Mouse (Mus musculus) left cerebral cortex, adult 11 months (tissue): ENCODE data around the gene Fkbp15.

Source experiments
- DNase-seq: peaks from one replicate; pipeline ENCODE4 v3.0.0; 2022; ENCODE audit warnings: low spot score

Fkbp15 gene

DNA sequence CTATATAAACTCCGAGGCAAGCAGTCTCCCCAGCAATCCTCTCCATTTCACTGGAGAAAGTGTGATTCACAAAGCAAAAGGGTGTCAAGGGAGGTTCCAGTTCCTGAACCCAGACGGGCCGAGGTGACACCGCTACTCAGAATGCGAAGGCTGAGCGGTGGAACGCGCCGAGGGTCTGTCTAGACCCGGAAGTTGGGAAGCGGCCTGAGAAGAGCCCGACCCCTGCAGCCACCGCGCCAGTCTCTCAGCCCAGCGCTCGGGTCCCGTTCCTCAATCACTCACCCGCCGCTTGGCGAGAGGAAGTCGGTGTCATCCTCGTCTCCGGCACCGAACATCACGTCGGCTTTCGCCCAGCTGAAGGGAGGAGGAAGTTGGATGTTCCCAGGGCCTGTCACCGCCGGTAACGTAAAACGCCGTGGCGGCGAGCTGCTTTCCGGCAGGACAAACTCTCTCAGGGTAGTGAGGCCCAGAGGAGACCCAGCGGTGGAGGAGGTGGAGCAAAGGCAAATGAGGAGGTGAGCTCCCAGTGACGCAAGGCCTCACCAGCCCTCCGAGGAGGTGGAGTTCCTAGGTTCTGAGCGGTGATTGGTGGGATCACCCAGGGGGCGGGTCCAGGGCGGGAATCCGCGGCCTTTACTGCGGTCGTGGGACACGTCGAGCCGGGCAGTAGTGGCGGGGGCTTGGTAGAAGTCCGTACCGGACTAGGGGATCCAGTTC, at the start of gene Fkbp15, which contains the start of gene Slc31a1:
Gene Fkbp15 (minus strand): TSS at position 461 of the 717 bp plus-strand sequence.
Gene Slc31a1 (plus strand): TSS at position 640 of the 717 bp plus-strand sequence.
- DNase-seq: peak; percentile 96

DNA sequence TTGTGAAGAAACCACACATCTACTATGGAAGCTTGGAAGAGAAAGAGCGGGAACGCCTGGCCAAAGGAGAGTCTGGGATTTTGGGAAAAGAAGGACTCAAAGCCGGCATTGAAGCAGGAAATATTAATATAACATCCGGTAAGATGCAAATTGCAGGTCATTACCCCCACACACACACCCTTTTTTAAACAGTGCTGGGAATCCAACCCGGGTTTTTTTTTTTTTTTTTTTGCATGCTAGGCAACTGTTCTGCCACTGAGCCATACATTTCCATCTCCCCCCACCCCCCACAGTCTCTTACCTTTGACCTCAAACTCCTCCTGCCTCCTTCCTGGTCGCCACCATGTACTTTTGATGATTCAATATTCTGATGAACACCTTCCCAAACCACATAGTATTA, 49.3 kb upstream of the Fkbp15 start:
- no peak for DNase-seq

DNA sequence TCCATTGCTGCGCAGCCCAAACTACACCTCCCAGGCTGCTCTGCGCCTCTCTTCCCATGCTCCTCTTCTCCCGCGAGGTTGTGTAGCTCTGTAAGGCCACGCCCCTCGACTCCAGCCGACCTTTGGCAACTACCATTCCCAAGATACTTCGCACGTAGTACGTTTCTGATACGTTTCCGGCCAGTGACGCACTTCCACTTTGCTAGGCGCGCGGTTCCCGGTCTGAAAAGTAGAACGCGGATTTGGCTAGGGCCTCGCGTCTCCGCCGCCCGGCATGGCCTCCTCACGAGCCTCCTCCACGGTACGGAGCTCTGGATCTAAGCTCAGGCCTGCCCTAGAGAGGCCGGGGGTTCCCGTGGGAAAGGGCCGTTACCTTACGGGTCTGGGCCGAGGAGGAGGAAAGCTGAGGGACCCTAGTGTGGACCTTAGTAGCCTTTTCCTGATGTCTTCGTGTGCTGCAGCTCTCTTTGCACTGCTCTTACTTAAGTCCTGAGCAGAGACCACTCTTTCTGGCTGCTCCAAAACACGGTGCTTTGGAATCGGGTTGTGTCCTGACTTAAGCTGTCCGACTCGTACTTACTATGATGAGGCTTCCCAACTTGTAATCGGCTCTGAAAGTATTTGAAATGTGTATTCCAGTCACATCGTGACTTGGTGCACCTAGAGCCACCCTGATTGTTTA, 48.4 kb upstream of the Fkbp15 start, which contains the start of the genes Cdc26 and Prpf4:
Gene Cdc26 (minus strand): TSS at position 42 of the 682 bp plus-strand sequence.
Gene Prpf4 (plus strand): TSS at position 197 of the 682 bp plus-strand sequence.
- peak; percentile 98 for DNase-seq

- peak; percentile 25 for DNase-seq
These were observed 47.6 kb upstream of the Fkbp15 start for GRCm38 (mm10) chr4:62407730-62408582.

- no peak for DNase-seq
These were observed 45.8 kb upstream of the Fkbp15 start for GRCm38 (mm10) chr4:62406133-62406532.

GRCm38 (mm10) chr4:62398956-62399355, 38.6 kb upstream of the Fkbp15 start:
- no peak for DNase-seq

DNA sequence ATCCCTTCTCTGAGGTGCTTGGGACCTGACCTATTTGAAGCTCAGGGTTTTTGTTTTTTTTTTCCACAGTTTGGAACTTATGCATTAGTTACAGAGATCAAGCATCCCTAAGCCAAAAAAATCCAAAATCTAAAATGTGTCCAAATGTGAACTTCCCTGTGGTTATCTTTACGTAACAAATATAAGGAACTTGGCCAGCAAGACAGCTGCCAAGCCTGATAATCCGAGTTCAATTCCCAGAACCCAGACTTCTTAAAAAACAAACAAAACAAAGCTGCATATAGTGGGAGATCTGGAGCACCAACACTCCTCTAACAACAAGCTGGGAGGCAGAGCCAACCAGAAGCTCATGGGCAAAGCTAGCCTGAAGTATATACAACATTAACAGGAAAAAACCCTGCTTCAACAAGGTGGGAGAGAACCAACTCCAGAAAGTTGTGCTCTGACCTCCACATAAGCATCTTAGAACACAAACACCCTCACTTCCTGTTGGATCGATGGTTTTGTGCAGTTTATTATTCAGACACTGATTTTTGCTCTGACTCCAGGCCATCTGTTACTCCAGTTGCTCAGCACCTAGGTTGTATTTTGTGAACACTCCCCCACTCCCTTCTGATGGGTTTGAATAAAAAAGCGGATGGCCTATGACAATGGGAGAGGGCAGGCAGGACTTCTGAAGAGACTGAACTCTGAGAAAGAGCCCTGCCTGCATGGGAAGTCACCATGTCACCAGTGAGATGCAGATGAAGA, 37.4 kb upstream of the Fkbp15 start:
- DNase-seq: no peak

GRCm38 (mm10) chr4:62395806-62396205, 35.5 kb upstream of the Fkbp15 start:
- no peak for DNase-seq

DNA sequence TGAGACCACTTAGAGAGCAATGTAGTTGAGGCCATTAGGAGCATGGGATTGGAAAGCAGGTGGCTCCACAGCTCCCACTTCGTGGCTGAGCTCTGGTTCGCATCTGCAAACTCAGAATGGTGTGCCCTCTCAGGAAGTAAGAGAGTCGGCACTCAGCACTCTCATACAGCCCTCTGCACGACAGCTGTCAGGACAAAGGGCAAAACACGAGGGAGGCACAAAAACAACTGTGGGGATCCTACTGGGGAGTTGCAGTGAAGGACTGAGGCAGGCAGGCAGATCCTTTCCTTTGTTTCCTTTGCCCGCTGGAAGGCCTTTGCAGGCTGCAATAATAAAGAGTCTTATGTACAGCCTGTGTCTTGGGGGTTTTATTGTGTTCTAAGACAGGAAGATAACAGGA, 33.1 kb upstream of the Fkbp15 start:
- no peak for DNase-seq

DNA sequence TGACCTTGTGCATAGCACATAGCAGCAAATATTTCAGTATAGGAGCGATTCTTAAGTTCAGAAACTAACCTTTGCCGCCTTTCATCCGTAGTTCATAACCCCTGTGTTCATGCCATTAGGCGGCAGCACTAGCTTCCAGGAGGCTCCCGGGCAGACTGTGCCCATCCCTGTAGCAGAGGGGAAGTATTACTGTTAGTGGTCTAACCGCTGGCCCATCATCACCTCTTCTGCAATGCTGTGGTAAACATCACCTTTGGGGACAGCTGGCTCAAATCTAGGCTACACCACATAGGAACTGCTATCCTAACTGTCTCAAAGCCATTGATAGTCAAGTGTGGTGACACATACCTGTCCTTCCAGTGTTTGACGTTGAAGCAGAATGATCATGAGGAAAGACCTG, 31.5 kb upstream of the Fkbp15 start:
- DNase-seq: no peak

DNA sequence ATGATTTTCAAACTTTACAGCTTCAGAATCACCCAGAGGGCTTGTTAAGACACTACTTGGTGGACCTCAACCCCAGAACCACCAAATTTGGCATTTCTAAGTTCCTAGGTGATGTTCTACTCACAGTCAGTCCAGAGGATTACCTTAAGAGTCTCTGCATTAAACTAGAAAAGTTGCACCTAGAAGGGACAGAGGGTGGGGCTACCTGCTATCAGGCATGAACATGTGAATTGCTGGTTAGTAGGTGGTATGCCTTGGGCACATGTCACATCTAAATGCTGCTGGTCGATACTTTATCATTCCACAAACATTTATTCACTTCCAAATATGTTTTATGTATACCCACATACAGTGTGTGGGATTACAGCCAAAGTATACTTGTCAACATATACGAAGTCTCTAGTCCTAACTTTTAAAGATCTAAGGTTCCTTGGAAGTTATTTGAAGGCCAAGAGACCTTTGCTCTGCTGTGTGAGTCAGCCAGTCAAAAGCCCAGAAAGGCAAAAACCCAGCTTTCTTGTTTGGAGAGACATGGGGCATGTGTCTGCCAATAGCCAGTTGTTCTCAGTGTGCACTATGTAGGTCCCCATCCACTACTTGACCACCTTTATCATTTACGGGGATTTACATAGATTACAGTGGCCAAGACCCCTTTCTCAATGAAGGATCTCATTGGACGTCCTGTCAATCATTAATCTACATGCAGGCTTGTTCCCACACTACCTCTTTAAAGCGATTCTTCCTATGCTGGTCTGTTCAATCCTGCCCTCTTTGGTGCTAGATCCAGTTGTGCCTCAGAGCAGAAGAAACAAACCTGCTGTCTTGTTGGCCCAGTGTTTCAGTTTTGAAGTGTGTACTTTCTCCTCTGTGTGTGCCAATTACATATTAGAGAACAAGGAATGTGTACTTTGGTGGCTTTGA, 29.5 kb upstream of the Fkbp15 start:
- no peak for DNase-seq

- no peak for DNase-seq
These were observed 25.1 kb upstream of the Fkbp15 start for GRCm38 (mm10) chr4:62385439-62385838.

DNA sequence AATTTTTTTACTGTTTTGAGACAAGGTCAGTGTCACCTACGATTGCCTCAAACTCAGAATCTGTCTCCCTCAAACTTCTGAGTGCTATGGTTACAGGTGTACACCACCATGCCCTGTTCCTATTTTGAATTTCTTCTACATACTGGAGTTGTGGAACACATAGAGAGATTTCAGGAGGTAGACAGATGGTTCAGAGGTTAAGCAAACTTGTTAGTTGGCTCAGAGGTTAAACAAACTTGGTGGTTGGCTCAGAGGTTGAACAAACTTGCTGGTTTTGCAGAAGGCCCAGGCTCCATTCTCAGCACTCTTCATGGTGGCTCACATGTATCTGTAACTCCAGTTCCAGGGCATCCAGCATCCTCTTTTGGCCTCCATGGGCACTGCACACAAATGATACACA, 23.8 kb upstream of the Fkbp15 start:
- DNase-seq: no peak

GRCm38 (mm10) chr4:62383752-62384151, 23.4 kb upstream of the Fkbp15 start:
- DNase-seq: no peak

DNA sequence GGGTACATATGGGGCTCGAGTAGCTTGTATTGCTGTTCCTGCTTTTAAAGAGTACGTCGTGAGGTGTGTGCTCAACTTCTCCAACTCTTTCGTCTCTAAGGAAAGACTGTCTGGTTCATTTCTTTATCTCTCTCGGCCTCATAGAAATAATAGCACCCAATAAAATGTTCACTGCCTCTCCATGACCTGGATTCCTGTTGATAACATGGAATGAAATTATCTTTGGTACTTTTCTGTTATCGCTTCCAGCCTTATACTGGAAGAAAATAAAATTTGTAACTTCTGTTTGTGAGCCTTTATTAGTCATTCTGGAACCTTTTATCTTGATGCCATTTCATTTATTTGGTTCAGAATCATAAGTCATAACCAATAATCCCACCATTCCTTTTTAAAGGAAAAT, 22.9 kb upstream of the Fkbp15 start:
- no peak for DNase-seq

DNA sequence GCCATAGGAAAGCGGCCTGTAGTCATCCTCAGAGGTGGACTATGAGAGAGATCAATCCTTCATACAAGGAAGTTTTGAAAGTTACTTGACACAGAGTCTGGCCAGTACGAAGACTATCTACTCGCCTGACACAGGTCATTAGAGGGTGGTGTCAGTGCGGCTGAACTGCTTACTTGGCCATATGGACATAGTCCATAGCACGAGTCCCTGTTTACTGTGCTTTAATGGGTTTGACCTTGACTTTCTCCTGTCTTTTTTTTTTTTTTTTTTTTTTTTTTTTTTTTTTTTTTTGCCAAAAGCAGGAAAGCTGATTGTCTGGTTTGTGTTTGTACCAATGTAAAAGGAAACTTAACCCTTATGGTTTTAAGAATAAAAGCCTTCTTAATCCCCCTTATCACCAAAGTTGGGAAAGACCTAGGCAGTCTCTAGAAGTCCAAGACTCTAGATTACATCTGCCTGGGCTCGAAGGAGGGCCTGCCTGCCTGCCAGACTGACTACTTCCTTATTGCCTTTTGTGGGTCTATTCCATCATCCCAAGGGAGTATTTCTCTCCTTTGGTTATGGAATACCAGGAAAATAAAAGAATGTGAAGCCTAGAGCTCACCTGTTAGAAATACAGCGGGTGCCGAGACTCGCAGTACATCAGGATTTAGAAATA, 19.5 kb upstream of the Fkbp15 start:
- DNase-seq: no peak

DNA sequence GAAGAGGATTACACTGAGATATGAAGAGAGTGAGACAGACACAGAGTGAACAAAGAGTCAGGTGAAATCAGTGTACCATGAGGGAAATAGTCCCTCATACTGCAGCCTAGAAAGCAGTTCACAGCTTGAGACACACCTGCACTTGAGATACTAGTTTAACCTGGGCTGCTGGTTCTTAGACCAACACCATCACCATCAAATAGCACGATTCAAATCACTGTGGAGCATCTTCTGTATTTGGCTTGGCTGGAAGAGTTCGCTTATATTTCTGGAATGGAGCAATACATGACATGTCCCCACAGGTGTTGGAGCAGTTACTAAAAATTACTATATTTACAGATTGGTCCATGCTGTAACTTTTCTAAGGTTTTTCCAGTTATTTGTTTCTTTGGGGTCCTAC, 15.8 kb upstream of the Fkbp15 start:
- DNase-seq: no peak

DNA sequence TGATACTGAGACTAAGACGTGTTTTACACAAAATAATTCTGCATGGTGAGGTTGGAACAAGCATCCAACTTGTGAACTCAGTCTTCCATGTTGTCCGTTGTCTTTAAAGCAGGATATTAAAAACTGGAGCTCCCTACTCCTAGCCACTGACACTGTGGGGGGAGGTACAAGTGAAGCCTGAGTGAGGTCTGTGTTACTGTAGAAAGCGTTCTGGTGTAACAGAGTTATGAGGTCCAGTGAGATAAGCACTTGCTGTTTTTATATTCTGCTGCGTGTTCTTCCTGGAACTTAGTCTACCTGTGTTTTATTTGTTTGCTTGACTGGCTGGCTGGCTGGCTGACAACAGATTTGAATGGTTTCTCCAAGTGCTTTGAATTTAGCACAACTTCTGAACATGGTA, 14.0 kb upstream of the Fkbp15 start:
- no peak for DNase-seq

- DNase-seq: no peak
These were observed 13.3 kb upstream of the Fkbp15 start for GRCm38 (mm10) chr4:62373668-62374067.
